Mouse (Mus musculus): ENCODE data around the gene 6030408B16Rik. TPM values are rescaled to one million over a fixed set of nuclear protein-coding genes. Genes with fewer than 3 reads are reported as not detected.

Gene 6030408B16Rik
- total and polyA plus RNA-seq, 3 experiments = 0.70 to 6.3 (median 1.1) TPM

- intact Hi-C loops (cut with DNase I) = no loop called here
- no peak overlapping the region for H3K4me3 ChIP-seq
- H3K79me2 ChIP-seq (replicated peaks; ENCODE audit: control insufficient read depth, insufficient read depth, low read length) = no peaks in the 10 kb centered on the region
- 88% methylated on average over 4 of the region's 4 CpGs for WGBS
- H3K27me3 ChIP-seq (ENCODE audit: control insufficient read depth, insufficient read depth, low read length) = no peaks in the 10 kb centered on the region
- H3K27ac ChIP-seq = no peak overlapping the region
- peaks cover 5% of the 10 kb centered on the region for H3K4me1 ChIP-seq (ENCODE audit: control insufficient read depth, insufficient read depth, low read length)
- H3K36me3 ChIP-seq (ENCODE audit: control insufficient read depth, insufficient read depth, low read length) = no peaks in the 10 kb centered on the region
- no peak for TF ChIP-seq POLR2A (IDR thresholded peaks at IDR 0.05; ENCODE audit: insufficient read depth, low read depth, low read length)
- no peak for TF ChIP-seq CTCF (IDR thresholded peaks at IDR 0.05)
- no peak for TF ChIP-seq EP300 (IDR thresholded peaks at IDR 0.05; ENCODE audit: insufficient read depth, low read depth, low read length)
- no peak for DNase-seq
- H3K9ac ChIP-seq (ENCODE audit: low read depth, low read length) = no peak overlapping the region
These were observed 13.4 kb downstream of the 6030408B16Rik start for GRCm38 (mm10) chr15:101306459-101306858.

- no peak for TF ChIP-seq POLR2A (IDR thresholded peaks at IDR 0.05; ENCODE audit: insufficient read depth, low read depth, low read length)
- TF ChIP-seq CTCF (IDR thresholded peaks at IDR 0.05) = no peak
- no peak for TF ChIP-seq EP300 (IDR thresholded peaks at IDR 0.05; ENCODE audit: insufficient read depth, low read depth, low read length)
- H3K27me3 ChIP-seq (ENCODE audit: control insufficient read depth, insufficient read depth, low read length) = no peaks in the 10 kb centered on the region
- H3K4me3 ChIP-seq = no peak overlapping the region
- peak overlapping the region; percentile 57 for H3K27ac ChIP-seq
- DNase-seq = peak in 1 of 2 experiments; percentile 62
- H3K79me2 ChIP-seq (replicated peaks; ENCODE audit: control insufficient read depth, insufficient read depth, low read length) = no peaks in the 10 kb centered on the region
- intact Hi-C loops (cut with DNase I) = no loop called here
- H3K9ac ChIP-seq (ENCODE audit: low read depth, low read length) = no peak overlapping the region
- H3K36me3 ChIP-seq (ENCODE audit: control insufficient read depth, insufficient read depth, low read length) = no peaks in the 10 kb centered on the region
- WGBS = 50% methylated on average over 13 of the region's 13 CpGs
- peaks cover 5% of the 10 kb centered on the region for H3K4me1 ChIP-seq (ENCODE audit: control insufficient read depth, insufficient read depth, low read length)
These were observed 15.7 kb downstream of the 6030408B16Rik start for GRCm38 (mm10) chr15:101308440-101309348.

GRCm38 (mm10) chr15:101309493-101309892 is 16.5 kb downstream of the 6030408B16Rik start:
- Histone ChIP-seq H3K4me1 (ENCODE audit: control insufficient read depth, insufficient read depth, low read length) (peaks cover 5% of the 10 kb centered on the region), H3K9ac (ENCODE audit: low read depth, low read length) (no peak overlapping the region), H3K4me3 (no peak overlapping the region), H3K27me3 (ENCODE audit: control insufficient read depth, insufficient read depth, low read length) (no peaks in the 10 kb centered on the region), H3K36me3 (ENCODE audit: control insufficient read depth, insufficient read depth, low read length) (no peaks in the 10 kb centered on the region), H3K27ac (no peak overlapping the region), H3K79me2 (replicated peaks; ENCODE audit: control insufficient read depth, insufficient read depth, low read length) (no peaks in the 10 kb centered on the region)
- WGBS = 55% methylated on average over 5 of the region's 5 CpGs
- TF ChIP-seq POLR2A (IDR thresholded peaks at IDR 0.05; ENCODE audit: insufficient read depth, low read depth, low read length) (no peak), CTCF (IDR thresholded peaks at IDR 0.05) (no peak), EP300 (IDR thresholded peaks at IDR 0.05; ENCODE audit: insufficient read depth, low read depth, low read length) (no peak)
- intact Hi-C loops (cut with DNase I) = no loop called here
- DNase-seq = no peak

GRCm38 (mm10) chr15:101311087-101311770 is 18.2 kb downstream of the 6030408B16Rik start:
- TF ChIP-seq CTCF (IDR thresholded peaks at IDR 0.05) (no peak), EP300 (IDR thresholded peaks at IDR 0.05; ENCODE audit: insufficient read depth, low read depth, low read length) (no peak), POLR2A (IDR thresholded peaks at IDR 0.05; ENCODE audit: insufficient read depth, low read depth, low read length) (no peak)
- intact Hi-C loops (cut with DNase I) = no loop called here
- H3K27me3 ChIP-seq (ENCODE audit: control insufficient read depth, insufficient read depth, low read length) = no peaks in the 10 kb centered on the region
- DNase-seq = no peak
- no peak overlapping the region for H3K9ac ChIP-seq (ENCODE audit: low read depth, low read length)
- no peaks in the 10 kb centered on the region for H3K79me2 ChIP-seq (replicated peaks; ENCODE audit: control insufficient read depth, insufficient read depth, low read length)
- no peaks in the 10 kb centered on the region for H3K36me3 ChIP-seq (ENCODE audit: control insufficient read depth, insufficient read depth, low read length)
- H3K27ac ChIP-seq = no peak overlapping the region
- 28% methylated on average over 14 of the region's 15 CpGs for WGBS
- peaks cover 5% of the 10 kb centered on the region for H3K4me1 ChIP-seq (ENCODE audit: control insufficient read depth, insufficient read depth, low read length)
- H3K4me3 ChIP-seq = no peak overlapping the region

- H3K79me2 ChIP-seq (replicated peaks; ENCODE audit: control insufficient read depth, insufficient read depth, low read length) = no peaks in the 10 kb centered on the region
- TF ChIP-seq EP300 (IDR thresholded peaks at IDR 0.05; ENCODE audit: insufficient read depth, low read depth, low read length) (no peak), CTCF (IDR thresholded peaks at IDR 0.05) (no peak), POLR2A (IDR thresholded peaks at IDR 0.05; ENCODE audit: insufficient read depth, low read depth, low read length) (no peak)
- intact Hi-C loops (cut with DNase I) = no loop called here
- no peak for DNase-seq
- no peak overlapping the region for H3K4me3 ChIP-seq
- H3K9ac ChIP-seq (ENCODE audit: low read depth, low read length) = no peak overlapping the region
- H3K27ac ChIP-seq = no peak overlapping the region
- H3K36me3 ChIP-seq (ENCODE audit: control insufficient read depth, insufficient read depth, low read length) = no peaks in the 10 kb centered on the region
- H3K4me1 ChIP-seq (ENCODE audit: control insufficient read depth, insufficient read depth, low read length) = peaks cover 7% of the 10 kb centered on the region
- 81% methylated on average over 6 of the region's 6 CpGs for WGBS
- H3K27me3 ChIP-seq (ENCODE audit: control insufficient read depth, insufficient read depth, low read length) = no peaks in the 10 kb centered on the region
These were observed 19.0 kb downstream of the 6030408B16Rik start for GRCm38 (mm10) chr15:101312006-101312405.

Measured in heart, adult 2 months (tissue).